Mouse (Mus musculus): ENCODE measurements around the gene Gm7861.
"Not testable (repeated sequence)": the region's sequence is repeated elsewhere in the genome, so short reads cannot be mapped to it uniquely, and the experiment has no call there.

Gene Gm7861

DNA sequence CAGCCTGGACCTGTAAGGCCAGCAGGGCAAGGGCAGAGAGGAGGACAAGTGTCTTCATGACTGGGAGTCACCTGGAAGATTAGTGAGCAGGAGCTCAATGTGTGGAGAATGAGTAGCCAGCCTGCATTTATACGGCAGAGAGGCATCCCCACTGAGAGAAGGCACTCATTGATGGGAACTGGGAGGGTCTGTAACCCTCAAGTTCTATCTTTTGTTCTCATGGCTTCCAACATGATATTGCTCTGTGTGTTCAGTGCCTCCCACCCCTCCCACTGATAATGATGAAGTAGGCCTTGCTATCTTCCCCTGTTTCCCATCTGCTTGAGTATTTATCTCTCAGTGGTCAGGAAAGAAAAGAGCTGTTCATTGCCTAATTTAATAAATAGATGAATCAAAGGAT is at the start of gene Gm7861:
Gene Gm7861 (minus strand): TSS at position 101 of the 400 bp plus-strand sequence.
- not testable (repeated sequence) for DNase-seq

DNA sequence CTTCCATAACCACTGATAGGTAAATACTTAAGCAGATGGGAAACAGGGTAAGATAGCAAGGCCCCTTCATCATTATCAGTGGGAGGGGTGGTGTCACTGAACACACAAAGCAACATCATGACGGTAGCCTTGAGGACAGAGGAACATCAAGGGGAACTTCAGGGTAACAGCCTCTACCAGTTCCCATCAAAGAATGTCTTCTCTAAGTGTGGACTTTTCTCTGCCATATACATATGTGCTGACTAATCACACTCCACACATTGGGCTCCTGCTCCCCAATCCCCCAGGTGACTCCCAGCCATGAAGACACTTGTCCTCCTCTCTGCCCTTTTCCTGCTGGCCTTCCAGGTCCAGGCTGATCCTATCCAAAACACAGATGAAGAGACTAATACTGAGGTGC is 23.6 kb upstream of the Gm7861 start, which contains the start of gene Defa26:
Gene Defa26 (plus strand): TSS at position 301 of the 400 bp plus-strand sequence.
- not testable (repeated sequence) for DNase-seq

DNA sequence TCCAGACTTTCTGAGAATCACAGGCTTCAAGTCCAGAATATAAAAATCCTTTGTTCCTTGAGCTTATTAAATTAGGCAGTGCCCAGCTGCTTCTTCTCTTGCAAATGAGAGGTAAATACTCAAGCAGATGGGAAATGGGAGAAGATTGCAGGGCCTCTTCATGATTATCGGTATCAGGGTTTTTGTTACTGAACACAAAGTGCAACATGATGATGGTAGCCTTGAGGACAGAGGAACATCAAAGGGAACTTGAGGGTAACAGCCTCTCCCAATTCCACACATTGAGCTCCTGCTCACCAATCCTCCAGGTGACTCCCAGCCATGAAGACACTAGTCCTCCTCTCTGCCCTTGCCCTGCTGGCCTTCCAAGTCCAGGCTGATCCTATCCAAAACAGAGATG is 11.6 kb downstream of the Gm7861 start, which contains the start of gene Defa28:
Gene Defa28 (plus strand): TSS at position 301 of the 400 bp plus-strand sequence.
- not testable (repeated sequence) for DNase-seq

DNA sequence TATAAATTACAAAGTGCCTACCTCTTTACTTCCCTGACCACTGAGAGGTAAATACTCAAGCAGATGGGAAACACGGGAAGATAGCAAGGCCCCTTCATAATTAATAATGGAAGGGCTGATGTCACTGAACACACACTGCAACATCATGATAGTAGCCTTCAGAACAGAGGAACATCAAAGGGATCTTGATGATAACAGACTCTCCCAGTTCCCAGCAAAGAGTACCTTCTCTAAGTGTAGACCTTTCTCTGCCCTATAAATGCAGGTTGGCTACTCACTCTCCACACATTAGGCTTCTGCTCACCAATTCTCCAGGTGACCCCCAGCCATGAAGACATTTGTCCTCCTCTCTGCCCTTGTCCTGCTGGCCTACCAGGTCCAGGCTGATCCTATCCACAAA is 29.2 kb downstream of the Gm7861 start, which contains the start of gene Defa37:
Gene Defa37 (plus strand): TSS at position 301 of the 400 bp plus-strand sequence.
- DNase-seq = not testable (repeated sequence)
